Mouse (Mus musculus): ENCODE measurements around the gene Wnt8b. TPM values are rescaled to one million over a fixed set of nuclear protein-coding genes. Genes with fewer than 3 reads are reported as not detected.

Wnt8b gene
- total RNA-seq (2023): not detected

DNA sequence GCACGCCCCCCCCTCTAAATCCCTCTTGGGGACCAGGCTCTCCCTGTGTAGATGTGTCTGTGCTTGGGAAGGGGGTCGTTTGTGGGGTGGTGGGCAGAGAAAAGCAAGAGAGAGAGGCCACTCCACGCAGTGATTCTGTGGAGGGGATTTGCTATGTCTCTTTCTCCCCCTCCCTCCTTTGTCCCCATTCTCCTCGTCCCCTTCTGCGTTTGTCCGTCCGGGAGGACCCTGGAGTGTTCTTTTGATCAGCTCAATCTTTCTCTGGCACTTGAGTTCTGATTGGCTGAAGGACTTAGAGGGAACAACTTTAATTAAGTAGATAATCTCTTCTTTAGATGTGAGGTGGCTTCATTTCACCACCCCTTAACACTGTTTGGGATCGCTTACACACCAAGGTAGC lies at the start of gene Wnt8b:
Gene Wnt8b (plus strand): TSS at position 345 of the 400 bp plus-strand sequence.

DNA sequence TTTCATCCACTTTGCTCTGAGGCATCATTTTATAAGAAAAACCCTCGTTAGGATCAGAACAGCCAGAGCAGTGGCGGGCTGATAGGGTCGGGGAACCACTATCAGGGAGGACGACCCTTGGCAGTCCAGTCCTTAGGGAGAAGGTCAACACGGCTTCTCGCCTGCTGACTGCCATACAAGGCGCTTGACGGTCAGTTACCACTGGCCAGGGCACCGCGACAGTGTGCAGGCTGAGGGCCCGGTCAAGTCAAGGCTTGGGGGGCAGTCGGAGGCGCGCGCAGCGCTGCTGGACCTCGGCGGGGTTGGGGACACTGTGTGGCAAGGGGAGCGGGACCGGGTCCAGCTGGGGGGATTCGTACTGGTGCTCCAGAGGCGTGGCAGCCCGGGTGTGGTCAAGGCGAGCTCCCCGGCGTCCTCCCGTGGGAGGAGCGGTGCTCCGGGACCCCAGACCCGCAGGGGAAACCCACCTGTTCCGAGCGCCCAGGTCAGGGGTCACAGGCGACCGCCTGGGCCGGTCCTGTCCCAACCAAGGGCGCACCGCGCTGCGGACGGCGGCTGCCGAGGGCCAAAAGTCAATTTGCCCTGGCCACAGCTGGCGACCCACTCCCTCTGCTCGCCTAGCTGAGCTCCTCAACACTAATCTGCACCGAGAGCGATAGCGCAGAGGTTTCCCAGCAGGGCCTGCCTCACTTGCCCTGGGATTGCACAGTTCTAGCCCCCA lies 52.2 kb downstream of the Wnt8b start, which contains the start of gene Sec31b:
Gene Sec31b (minus strand): TSS at position 544 of the 721 bp plus-strand sequence.

DNA sequence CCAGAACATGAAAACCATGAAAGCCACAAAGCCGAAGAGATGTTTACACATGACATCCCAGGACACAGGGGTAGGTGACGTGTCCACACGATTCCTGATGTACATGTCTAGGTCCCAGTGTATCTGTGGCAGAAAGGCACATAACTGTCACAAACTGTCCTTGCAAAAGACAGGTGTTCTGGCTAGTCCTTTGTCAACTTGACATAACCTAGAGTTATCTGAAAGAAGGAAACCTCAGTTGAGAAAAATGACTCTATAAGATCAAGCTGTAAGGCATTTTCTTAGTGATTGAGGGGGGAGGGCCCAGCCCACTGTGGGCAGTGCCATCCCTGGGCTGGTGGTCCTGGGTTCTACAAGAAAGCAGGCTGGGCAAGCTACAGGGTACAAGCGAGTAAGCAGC lies 59.5 kb downstream of the Wnt8b start, which contains the start of gene Gm20538:
Gene Gm20538 (minus strand): TSS at position 101 of the 400 bp plus-strand sequence.

GRCm38 (mm10) chr19:44554861-44555590 lies 61.8 kb downstream of the Wnt8b start, which contains the start of gene Ndufb8:
Ndufb8 (minus strand) TSS chr19:44555440.

DNA sequence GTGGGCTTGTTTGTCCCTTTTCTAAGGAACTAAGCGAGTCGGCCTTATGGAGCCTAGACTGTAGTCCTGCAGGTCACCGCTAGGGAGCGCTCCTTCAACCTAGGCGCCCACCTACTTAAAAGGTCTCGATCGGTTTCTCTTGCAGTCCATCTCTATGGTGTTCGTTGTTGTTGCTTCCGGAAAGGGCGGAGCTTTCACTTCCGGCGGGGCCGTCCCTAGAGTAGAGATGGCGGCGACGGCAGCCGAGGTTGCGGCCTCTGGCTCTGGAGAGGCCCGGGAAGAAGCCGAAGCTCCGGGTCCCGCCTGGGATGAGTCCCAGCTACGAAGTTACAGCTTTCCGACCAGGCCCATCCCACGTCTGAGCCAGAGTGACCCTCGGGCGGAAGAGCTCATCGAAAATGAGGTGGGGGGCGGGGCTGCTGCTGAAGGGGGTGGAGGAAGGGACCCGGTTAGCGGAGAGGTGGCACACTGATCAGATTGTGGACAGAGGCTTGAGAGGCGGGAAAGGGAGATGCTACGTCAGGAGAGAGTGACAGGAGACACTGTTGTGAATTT lies 69.5 kb downstream of the Wnt8b start, which contains the start of gene Hif1an:
Gene Hif1an (plus strand): TSS at position 199 of the 555 bp plus-strand sequence.

Other genes with a start within 250 kb of the Wnt8b start
- gene Scd2, start 199.8 kb upstream of the Wnt8b start, total RNA-seq (2023): 10.9 TPM
- 0.18 TPM for gene Scd4, start 160.4 kb upstream of the Wnt8b start, total RNA-seq (2023)
- gene Scd1, start 85.6 kb upstream of the Wnt8b start, total RNA-seq (2023): 55.1 TPM
- 4.2 TPM for gene Sec31b, start 52.4 kb downstream of the Wnt8b start, total RNA-seq (2023)
- not detected for gene Gm20538, start 59.4 kb downstream of the Wnt8b start, total RNA-seq (2023)
- gene Ndufb8, start 62.0 kb downstream of the Wnt8b start, total RNA-seq (2023): 103 TPM
- gene Hif1an, start 69.4 kb downstream of the Wnt8b start, total RNA-seq (2023): 74.5 TPM